Mouse (Mus musculus): Measurements from ENCODE around the gene Ahsa1. TPM values are rescaled to one million over a fixed set of nuclear protein-coding genes. Genes with fewer than 3 reads are reported as not detected.

Ahsa1 gene
- polyA plus RNA-seq (2014; fragmentation: Nextera tagmentation; extraction: Ambion mirVana), result 245 and 266 TPM in 2 replicates

GRCm38 (mm10) chr12:87266108-87266826 lies at the start of gene Ahsa1, which contains the start of gene Vipas39:
TSS of gene Ahsa1 (plus strand) at chr12:87266479.
TSS of gene Vipas39 (minus strand) at chr12:87266256.
- WGBS, result under 1% methylated on average over 31 of the region's 31 CpGs
- DNase-seq (ENCODE audit: low spot score), result peak; percentile 98
- Histone ChIP-seq H3K27ac (replicated peaks; ENCODE audit: low read depth, low read length) (peak within 1 kb of the TSS; percentile 85), H3K9me3 (replicated peaks; ENCODE audit: control insufficient read depth, low read length) (no peaks in the 10 kb centered on the region), H3K9ac (replicated peaks; ENCODE audit: low read length) (peak within 1 kb of the TSS; percentile 91), H3K4me2 (ENCODE audit: low read depth, low read length) (peak within 1 kb of the TSS; percentile 69), H3K4me1 (ENCODE audit: control insufficient read depth, insufficient read depth, low read length) (peaks cover 3% of the 10 kb centered on the region; the same call in 1 of the 2 replicates), H3K27me3 (ENCODE audit: control insufficient read depth, insufficient read depth, low read length) (no peaks in the 10 kb centered on the region), H3K36me3 (replicated peaks; ENCODE audit: control insufficient read depth, insufficient read depth, low read depth, low read length) (peaks cover 14% of the 10 kb centered on the region), H3K4me3 (ENCODE audit: low read depth, low read length) (peak within 1 kb of the TSS; percentile 81)
- ATAC-seq (replicated peaks; ENCODE audit: insufficient number of reproducible peaks, low FRiP score, low TSS enrichment, low read depth), result peak; percentile 96

GRCm38 (mm10) chr12:87217596-87217995 lies 48.7 kb upstream of the Ahsa1 start:
- Histone ChIP-seq H3K4me1 (ENCODE audit: control insufficient read depth, insufficient read depth, low read length) (no peaks in the 10 kb centered on the region), H3K27ac (replicated peaks; ENCODE audit: low read depth, low read length) (no peak overlapping the region), H3K27me3 (ENCODE audit: control insufficient read depth, insufficient read depth, low read length) (no peaks in the 10 kb centered on the region), H3K4me3 (ENCODE audit: low read depth, low read length) (no peak overlapping the region), H3K9me3 (replicated peaks; ENCODE audit: control insufficient read depth, low read length) (no peaks in the 10 kb centered on the region), H3K9ac (replicated peaks; ENCODE audit: low read length) (no peak overlapping the region), H3K4me2 (ENCODE audit: low read depth, low read length) (no peak overlapping the region), H3K36me3 (replicated peaks; ENCODE audit: control insufficient read depth, insufficient read depth, low read depth, low read length) (no peaks in the 10 kb centered on the region)
- ATAC-seq (replicated peaks; ENCODE audit: insufficient number of reproducible peaks, low FRiP score, low TSS enrichment, low read depth), result no peak
- DNase-seq (ENCODE audit: low spot score), result no peak

- no peak overlapping the region for H3K27ac ChIP-seq (replicated peaks; ENCODE audit: low read depth, low read length)
- ATAC-seq (replicated peaks; ENCODE audit: insufficient number of reproducible peaks, low FRiP score, low TSS enrichment, low read depth), result no peak
- no peaks in the 10 kb centered on the region for H3K36me3 ChIP-seq (replicated peaks; ENCODE audit: control insufficient read depth, insufficient read depth, low read depth, low read length)
- no peak for DNase-seq (ENCODE audit: low spot score)
- no peak overlapping the region for H3K9ac ChIP-seq (replicated peaks; ENCODE audit: low read length)
- no peaks in the 10 kb centered on the region for H3K4me1 ChIP-seq (ENCODE audit: control insufficient read depth, insufficient read depth, low read length)
- H3K9me3 ChIP-seq (replicated peaks; ENCODE audit: control insufficient read depth, low read length), result no peaks in the 10 kb centered on the region
- H3K27me3 ChIP-seq (ENCODE audit: control insufficient read depth, insufficient read depth, low read length), result no peaks in the 10 kb centered on the region
- no peak overlapping the region for H3K4me3 ChIP-seq (ENCODE audit: low read depth, low read length)
- no peak overlapping the region for H3K4me2 ChIP-seq (ENCODE audit: low read depth, low read length)
- WGBS, result 65% methylated on average over 7 of the region's 7 CpGs
These were observed 46.9 kb upstream of the Ahsa1 start for GRCm38 (mm10) chr12:87219362-87219761.

GRCm38 (mm10) chr12:87224950-87225349 lies 41.3 kb upstream of the Ahsa1 start:
- H3K36me3 ChIP-seq (replicated peaks; ENCODE audit: control insufficient read depth, insufficient read depth, low read depth, low read length), result no peaks in the 10 kb centered on the region
- no peak overlapping the region for H3K4me2 ChIP-seq (ENCODE audit: low read depth, low read length)
- H3K4me3 ChIP-seq (ENCODE audit: low read depth, low read length), result no peak overlapping the region
- H3K27ac ChIP-seq (replicated peaks; ENCODE audit: low read depth, low read length), result no peak overlapping the region
- no peaks in the 10 kb centered on the region for H3K27me3 ChIP-seq (ENCODE audit: control insufficient read depth, insufficient read depth, low read length)
- WGBS, result 67% methylated on average over 10 of the region's 10 CpGs
- no peaks in the 10 kb centered on the region for H3K9me3 ChIP-seq (replicated peaks; ENCODE audit: control insufficient read depth, low read length)
- no peaks in the 10 kb centered on the region for H3K4me1 ChIP-seq (ENCODE audit: control insufficient read depth, insufficient read depth, low read length)
- no peak overlapping the region for H3K9ac ChIP-seq (replicated peaks; ENCODE audit: low read length)
- DNase-seq (ENCODE audit: low spot score), result no peak
- no peak for ATAC-seq (replicated peaks; ENCODE audit: insufficient number of reproducible peaks, low FRiP score, low TSS enrichment, low read depth)

- Histone ChIP-seq H3K27ac (replicated peaks; ENCODE audit: low read depth, low read length) (no peak overlapping the region), H3K9me3 (replicated peaks; ENCODE audit: control insufficient read depth, low read length) (no peaks in the 10 kb centered on the region), H3K4me2 (ENCODE audit: low read depth, low read length) (no peak overlapping the region), H3K4me3 (ENCODE audit: low read depth, low read length) (no peak overlapping the region), H3K27me3 (ENCODE audit: control insufficient read depth, insufficient read depth, low read length) (no peaks in the 10 kb centered on the region), H3K4me1 (ENCODE audit: control insufficient read depth, insufficient read depth, low read length) (no peaks in the 10 kb centered on the region), H3K9ac (replicated peaks; ENCODE audit: low read length) (no peak overlapping the region), H3K36me3 (replicated peaks; ENCODE audit: control insufficient read depth, insufficient read depth, low read depth, low read length) (no peaks in the 10 kb centered on the region)
- ATAC-seq (replicated peaks; ENCODE audit: insufficient number of reproducible peaks, low FRiP score, low TSS enrichment, low read depth) (no peak), DNase-seq (ENCODE audit: low spot score) (no peak)
- 72% methylated on average over 7 of the region's 7 CpGs for WGBS
These were observed 39.5 kb upstream of the Ahsa1 start for GRCm38 (mm10) chr12:87226801-87227200.

GRCm38 (mm10) chr12:87229633-87230032 lies 36.6 kb upstream of the Ahsa1 start:
- ATAC-seq (replicated peaks; ENCODE audit: insufficient number of reproducible peaks, low FRiP score, low TSS enrichment, low read depth), result no peak
- DNase-seq (ENCODE audit: low spot score), result no peak

GRCm38 (mm10) chr12:87230379-87230895 lies 35.8 kb upstream of the Ahsa1 start:
- no peak for DNase-seq (ENCODE audit: low spot score)
- H3K36me3 ChIP-seq (replicated peaks; ENCODE audit: control insufficient read depth, insufficient read depth, low read depth, low read length), result no peaks in the 10 kb centered on the region

More at GRCm38 (mm10) chr12:87229633-87230032, 36.6 kb upstream of the Ahsa1 start:
- H3K27me3 ChIP-seq (ENCODE audit: control insufficient read depth, insufficient read depth, low read length), result no peaks in the 10 kb centered on the region
- H3K4me3 ChIP-seq (ENCODE audit: low read depth, low read length), result no peak overlapping the region
- no peaks in the 10 kb centered on the region for H3K9me3 ChIP-seq (replicated peaks; ENCODE audit: control insufficient read depth, low read length)
- H3K36me3 ChIP-seq (replicated peaks; ENCODE audit: control insufficient read depth, insufficient read depth, low read depth, low read length), result no peaks in the 10 kb centered on the region
- H3K9ac ChIP-seq (replicated peaks; ENCODE audit: low read length), result no peak overlapping the region
- H3K27ac ChIP-seq (replicated peaks; ENCODE audit: low read depth, low read length), result no peak overlapping the region
- H3K4me1 ChIP-seq (ENCODE audit: control insufficient read depth, insufficient read depth, low read length), result no peaks in the 10 kb centered on the region
- WGBS, result 87% methylated on average over 2 of the region's 2 CpGs
- H3K4me2 ChIP-seq (ENCODE audit: low read depth, low read length), result no peak overlapping the region

GRCm38 (mm10) chr12:87236882-87237483 lies 29.3 kb upstream of the Ahsa1 start:
- Histone ChIP-seq H3K9ac (replicated peaks; ENCODE audit: low read length) (no peak overlapping the region), H3K36me3 (replicated peaks; ENCODE audit: control insufficient read depth, insufficient read depth, low read depth, low read length) (peaks cover 4% of the 10 kb centered on the region; the same call in 1 of the 2 replicates), H3K4me1 (ENCODE audit: control insufficient read depth, insufficient read depth, low read length) (no peaks in the 10 kb centered on the region), H3K9me3 (replicated peaks; ENCODE audit: control insufficient read depth, low read length) (no peaks in the 10 kb centered on the region), H3K4me3 (ENCODE audit: low read depth, low read length) (no peak overlapping the region), H3K27me3 (ENCODE audit: control insufficient read depth, insufficient read depth, low read length) (no peaks in the 10 kb centered on the region), H3K4me2 (ENCODE audit: low read depth, low read length) (no peak overlapping the region), H3K27ac (replicated peaks; ENCODE audit: low read depth, low read length) (no peak overlapping the region)
- DNase-seq (ENCODE audit: low spot score) (no peak), ATAC-seq (replicated peaks; ENCODE audit: insufficient number of reproducible peaks, low FRiP score, low TSS enrichment, low read depth) (no peak)
- 87% methylated on average over 5 of the region's 5 CpGs for WGBS

More at GRCm38 (mm10) chr12:87230379-87230895, 35.8 kb upstream of the Ahsa1 start:
- Histone ChIP-seq H3K4me1 (ENCODE audit: control insufficient read depth, insufficient read depth, low read length) (no peaks in the 10 kb centered on the region), H3K9me3 (replicated peaks; ENCODE audit: control insufficient read depth, low read length) (no peaks in the 10 kb centered on the region), H3K9ac (replicated peaks; ENCODE audit: low read length) (no peak overlapping the region), H3K4me3 (ENCODE audit: low read depth, low read length) (no peak overlapping the region), H3K27me3 (ENCODE audit: control insufficient read depth, insufficient read depth, low read length) (no peaks in the 10 kb centered on the region), H3K27ac (replicated peaks; ENCODE audit: low read depth, low read length) (no peak overlapping the region), H3K4me2 (ENCODE audit: low read depth, low read length) (no peak overlapping the region)
- ATAC-seq (replicated peaks; ENCODE audit: insufficient number of reproducible peaks, low FRiP score, low TSS enrichment, low read depth), result no peak
